Mouse (Mus musculus) thymus, postnatal 4 days (tissue): ENCODE data around the gene Sdccag8.

ENCODE experiments used
- DNase-seq: peaks from one replicate; pipeline ENCODE4 v3.0.0; 2021

The Sdccag8 gene

GRCm38 (mm10) chr1:176992517-176992916 is 178.1 kb downstream of the Sdccag8 start:
- DNase-seq = no peak

DNA sequence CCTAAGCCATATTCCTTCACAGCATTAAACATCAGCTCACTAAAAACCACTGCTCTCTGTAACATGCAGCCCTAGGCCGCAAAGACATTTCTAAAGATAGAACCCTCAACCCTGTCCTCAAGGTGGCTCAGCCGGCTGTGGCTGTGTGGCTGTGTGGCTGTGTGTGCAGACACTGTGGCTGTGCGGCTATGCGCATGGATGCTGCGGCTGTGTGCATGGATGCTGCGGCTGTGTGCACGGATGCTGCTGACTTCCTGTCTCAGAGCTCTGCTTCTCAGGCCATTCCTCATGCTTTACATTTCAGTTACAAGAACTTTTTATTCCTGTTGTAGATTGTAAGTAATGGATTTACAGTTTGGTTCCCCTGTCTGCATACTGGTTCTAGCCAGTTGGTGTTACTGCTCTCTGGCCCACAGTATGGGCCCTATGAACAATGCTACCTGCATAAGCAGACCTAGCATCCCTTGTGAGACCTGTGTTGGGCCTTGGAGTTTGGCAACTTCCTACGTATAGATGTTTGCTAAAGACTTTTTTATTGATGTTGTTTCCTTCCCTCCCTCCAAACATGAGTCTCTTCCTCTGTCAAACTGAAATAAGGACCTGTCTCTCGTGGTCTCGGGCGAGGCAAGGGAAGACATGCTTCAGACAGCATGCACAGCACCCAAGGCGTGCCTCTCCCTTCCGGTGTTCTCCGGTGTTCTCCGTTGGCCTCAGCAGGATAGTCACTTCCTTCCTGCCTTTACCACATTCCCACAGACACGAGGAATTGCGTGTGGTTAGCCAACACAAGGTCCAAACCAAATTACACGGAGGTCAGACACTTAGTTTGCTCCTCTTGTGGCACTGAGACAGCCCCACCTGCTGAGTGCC is 178.9 kb downstream of the Sdccag8 start:
- peak; percentile 65 for DNase-seq

DNA sequence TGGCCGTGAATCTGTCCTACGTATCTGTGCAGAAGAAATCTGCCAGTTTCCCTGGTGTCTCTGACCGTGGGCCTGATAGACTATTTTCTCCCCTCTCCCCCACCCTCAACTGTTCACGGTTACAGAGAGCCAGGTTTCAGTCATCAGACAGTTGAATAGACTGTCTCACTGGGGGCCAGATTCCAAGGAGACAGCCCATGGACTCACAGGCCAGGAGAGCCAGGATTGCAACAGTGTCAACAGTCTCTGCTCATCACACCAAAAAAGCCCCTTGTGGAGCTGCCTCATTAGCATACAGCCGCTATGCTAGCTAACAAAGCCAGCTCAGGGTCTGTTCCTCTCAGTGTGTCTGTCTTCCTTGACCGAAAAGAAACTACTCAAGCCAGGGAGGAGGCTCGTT is 179.6 kb downstream of the Sdccag8 start:
- peak; percentile 41 for DNase-seq

DNA sequence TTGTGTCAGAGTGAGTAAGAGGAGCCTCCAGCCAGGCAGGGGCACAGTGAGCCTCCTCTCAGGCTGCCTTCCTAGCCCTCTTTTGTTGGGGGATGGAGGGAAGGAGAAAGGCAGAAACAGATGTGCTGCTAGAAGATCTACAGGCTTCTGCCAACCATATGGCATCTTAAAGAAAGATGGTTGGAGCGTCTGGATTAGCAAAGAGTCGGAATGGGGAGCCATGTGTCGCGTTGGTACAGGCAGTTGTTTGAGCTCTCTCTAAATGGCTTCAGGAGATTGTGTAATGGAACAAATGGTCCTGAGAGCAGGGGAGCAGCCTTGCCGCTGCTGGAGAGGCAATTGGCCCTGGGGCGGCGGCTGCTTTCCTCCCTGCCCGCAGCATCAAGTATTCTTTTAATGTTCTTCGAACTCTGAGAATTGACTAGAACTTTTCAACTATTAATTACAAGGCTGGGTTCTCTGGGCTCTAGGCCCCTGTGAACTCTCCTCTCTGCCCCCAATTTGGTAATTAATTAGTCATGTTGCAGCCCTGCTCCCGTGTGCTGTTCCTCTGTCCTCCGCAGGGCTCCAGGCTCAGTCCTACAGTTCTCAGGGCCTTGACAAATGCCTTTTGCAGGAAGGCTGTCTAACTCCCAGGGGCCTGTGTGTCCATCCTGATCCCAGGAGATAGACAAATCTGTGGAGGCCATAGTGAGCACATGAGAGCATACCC is 180.4 kb downstream of the Sdccag8 start:
- no peak for DNase-seq

GRCm38 (mm10) chr1:176995419-176995775 is 180.9 kb downstream of the Sdccag8 start:
- no peak for DNase-seq

DNA sequence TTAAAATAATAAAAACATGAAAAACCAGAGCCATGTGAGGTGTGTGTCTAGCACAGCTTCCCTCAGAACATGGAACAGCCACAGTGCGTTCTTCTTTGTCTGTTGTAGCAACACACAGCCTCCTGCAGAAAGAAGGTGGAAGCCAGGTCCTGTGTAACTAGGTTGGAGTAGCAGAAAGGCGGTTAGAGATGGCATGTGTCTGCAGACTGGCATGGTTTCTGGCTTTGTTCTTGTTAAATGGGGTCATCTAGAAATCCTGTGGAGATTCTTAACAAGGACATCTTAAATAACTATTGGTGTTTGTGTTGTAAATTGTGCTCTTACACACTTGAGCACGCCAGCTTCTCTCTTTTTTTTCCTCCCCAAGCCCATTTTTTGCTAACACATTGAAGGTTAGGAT is 181.7 kb downstream of the Sdccag8 start:
- DNase-seq = no peak

- peak; percentile 78 for DNase-seq
Observed at GRCm38 (mm10) chr1:176996630-176997201, 182.3 kb downstream of the Sdccag8 start.

- no peak for DNase-seq
Observed at GRCm38 (mm10) chr1:176997254-176997653, 182.8 kb downstream of the Sdccag8 start.

- peak; percentile 44 for DNase-seq
Observed at GRCm38 (mm10) chr1:176997711-176998689, 183.5 kb downstream of the Sdccag8 start.

- DNase-seq = no peak
Observed at GRCm38 (mm10) chr1:176999011-176999410, 184.6 kb downstream of the Sdccag8 start.

- DNase-seq = no peak
Observed at GRCm38 (mm10) chr1:177002951-177003350, 188.5 kb downstream of the Sdccag8 start.

DNA sequence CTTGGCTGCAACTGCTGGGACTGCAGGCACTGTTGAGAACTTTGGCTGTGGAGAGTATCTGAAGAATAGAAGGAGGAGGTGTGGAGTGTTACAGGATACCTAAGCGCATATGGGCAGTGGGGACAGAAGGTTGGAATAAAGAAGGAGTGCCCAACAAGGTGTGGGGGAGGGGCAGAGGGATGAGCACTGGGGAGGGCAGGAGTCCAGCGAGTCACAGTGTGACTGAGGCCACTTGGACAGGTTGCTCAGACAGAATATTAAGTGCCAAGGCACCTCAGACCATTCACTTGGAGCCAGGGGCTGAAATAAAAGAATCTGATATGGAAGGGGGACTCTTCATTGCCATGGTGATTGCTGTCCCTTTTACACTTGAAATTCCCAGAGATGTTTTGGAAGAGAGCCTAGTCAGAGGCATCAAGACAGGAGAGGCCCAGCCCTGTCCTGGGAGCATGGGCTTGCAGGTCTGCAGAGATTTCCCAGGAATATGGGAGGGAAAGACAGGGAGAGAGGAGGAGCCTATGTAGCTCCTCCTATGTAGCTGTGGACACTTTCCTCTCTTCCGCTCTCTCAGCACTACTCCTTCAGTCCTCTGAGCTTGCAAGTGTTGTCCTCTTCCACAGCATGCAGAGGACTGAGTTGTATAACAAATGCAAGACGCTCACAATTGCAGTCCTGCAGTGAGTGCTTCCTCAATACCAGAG is 189.7 kb downstream of the Sdccag8 start:
- no peak for DNase-seq

DNA sequence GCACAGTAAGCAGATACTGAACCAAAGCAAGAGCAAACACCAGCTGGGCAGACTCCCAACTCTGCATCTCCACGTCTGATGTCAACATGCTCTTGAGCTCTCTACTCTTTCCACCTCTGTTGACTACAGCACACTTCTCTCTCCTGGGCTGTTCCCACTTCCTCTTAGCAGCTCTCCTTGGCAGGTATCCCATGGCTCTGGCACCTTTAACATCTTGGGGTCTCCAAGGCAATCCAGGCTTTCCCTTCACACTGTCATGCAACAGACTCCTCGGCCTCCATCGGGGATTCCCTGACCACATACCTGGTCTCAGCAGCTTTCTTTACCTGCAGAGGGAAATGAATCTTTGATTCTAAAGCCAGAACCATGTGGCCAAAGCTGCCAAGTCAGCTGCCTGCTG is 192.9 kb downstream of the Sdccag8 start:
- DNase-seq = no peak

DNA sequence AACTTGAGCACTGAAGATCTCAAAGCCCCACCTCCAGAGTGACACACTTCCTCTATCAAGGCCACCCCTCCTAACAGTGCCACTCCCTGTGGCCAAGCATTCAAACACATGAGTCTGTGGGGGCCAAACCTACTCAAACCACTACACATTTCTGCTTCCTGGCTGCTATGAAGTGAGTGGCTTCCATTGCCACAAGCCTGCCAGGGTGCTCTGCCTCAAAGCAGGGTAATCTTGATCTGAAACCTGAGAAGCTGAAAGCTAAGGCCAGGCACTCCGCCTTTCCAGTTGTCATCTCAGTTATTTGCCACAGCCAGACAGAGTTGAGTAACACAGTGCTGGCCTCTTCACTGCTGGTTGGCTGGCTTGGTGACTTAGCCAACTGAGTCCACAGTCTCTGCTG is 194.3 kb downstream of the Sdccag8 start:
- no peak for DNase-seq

DNA sequence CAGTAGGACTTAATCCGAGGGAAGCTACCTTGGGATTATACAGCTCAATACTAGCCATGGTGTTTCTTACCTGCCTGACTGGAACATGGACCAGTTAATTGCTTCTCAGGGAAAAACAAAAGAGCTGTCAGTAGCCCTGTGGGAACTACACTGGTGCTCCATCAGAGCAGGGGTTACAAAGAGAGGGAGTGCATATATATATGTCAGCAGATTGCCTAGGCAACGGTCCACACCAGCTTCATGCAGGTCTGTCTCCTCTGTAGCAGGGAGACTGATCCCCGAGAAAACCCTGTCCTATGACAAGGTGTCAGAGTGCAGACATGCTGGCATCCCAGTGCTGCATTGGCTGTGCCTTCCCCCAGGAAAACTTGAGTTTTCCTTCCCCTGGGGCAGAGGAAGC is 195.6 kb downstream of the Sdccag8 start:
- no peak for DNase-seq

DNA sequence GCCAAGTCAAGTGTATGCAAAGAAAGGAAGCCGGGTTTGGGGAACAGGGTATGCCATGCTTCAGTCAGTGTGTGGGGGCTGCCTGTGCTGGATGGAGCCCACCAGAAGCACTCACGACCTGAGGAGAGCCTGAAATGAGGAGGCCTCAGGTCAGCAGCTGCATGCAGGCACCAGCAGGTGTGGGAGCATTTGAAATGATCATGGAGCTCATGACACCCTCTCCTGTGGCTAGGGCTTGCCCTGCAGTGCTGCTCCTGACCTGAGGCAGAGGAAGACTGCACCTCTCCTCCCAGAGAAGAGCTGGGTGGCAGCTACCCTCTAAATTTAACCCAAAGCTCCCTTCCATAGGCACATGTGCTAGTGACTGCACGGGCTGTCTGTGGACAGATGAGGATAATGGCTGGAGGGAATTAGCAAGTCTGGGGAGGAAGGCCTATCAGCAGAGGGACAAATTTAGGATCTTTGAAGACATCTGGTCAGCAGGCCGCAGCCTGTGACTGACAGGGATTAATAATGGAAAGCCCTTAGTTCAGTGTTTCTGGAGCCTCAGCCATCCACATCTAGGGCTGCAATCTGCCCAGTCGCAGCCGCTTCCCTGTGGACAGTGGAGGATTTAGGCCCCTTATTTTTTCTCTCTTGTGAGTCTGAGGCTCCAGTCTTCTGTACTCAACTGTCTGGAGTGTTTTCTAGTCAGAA is 196.3 kb downstream of the Sdccag8 start:
- DNase-seq = no peak

DNA sequence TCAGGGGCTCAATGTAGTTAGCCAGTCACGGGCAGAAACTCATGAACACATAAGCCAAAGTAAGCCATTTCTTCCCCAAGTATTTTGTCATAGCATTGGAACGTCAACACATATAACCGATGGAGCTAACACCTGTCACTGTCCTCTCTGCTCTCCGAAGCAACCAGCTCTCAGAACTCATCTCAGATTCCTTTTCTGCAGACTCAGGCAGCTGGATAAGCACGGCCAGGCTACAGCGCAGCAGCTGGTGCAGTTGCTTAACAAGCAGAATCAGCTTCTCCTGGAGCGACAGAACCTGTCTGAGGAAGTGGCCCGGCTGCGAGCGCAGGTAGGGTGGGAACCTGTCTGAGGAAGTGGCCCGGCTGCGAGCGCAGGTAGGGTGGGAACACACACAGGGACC is 197.2 kb downstream of the Sdccag8 start:
- no peak for DNase-seq

- DNase-seq = no peak
Observed at GRCm38 (mm10) chr1:177012774-177013173, 198.3 kb downstream of the Sdccag8 start.

- DNase-seq = no peak
Observed at GRCm38 (mm10) chr1:177013313-177013712, 198.9 kb downstream of the Sdccag8 start.

DNA sequence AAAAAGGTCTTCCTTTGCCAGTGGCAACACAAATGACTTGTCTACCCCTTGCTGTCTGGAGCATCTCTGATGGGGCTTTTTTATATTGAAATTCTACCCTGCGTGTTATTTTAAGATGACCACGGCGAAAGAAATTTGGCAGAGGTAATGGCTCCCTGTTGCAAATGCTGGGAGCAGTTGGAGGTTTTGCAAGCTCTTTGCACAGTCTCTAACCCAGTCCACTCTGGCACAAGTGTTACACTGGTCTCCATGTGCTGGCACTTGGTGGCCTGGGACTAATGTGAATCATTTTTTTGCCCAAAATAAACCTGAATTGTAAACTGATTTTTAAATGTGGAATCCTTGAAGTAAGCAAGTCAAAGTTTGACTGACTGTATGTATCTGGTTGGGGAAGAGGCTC is 199.3 kb downstream of the Sdccag8 start:
- DNase-seq = no peak

DNA sequence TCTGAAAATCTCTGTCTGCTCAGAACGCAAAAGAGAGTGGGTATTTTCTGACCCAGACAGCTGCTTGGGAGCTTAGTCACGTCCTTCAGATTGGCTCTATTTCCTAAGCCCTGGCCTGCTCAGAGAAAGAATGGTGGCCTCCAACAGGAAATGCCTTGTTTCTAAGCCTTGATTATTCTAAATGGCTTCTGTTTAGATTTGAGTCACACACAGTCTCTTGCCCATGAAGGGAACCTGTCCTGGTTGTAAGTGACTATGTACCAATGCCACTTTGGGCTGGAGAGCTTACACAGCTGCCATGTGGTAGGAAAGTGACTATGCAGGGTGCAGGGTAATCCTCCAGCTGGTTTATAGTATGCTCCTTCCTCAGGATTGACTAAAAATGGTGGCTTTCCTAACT is 199.9 kb downstream of the Sdccag8 start:
- DNase-seq = no peak
